12 mouse cellular contexts compared by ENCODE assay signal in genomic region chr2:179148194-179148593, GRCm38 (mm10).
"Had no signal": no experiment of that assay in that cellular context is flagged by ENCODE, and none has a peak within 500 bp of the region (broad histone marks: within the 10 kb centered on the region; RNA-seq: fewer than 3 reads in every experiment).

No protein-coding gene starts in this region.

- DNase-seq: kidney, adult 2 months; kidney, postnatal 14 days; liver; liver, embryonic 13.5 days; liver, postnatal 0 days; thymus, adult 2 months; thymus, postnatal 25 days had no signal

- H3K9ac ChIP-seq: intestine, embryonic 15.5 days; kidney, embryonic 15.5 days; limb, embryonic 12.5 days; liver, embryonic 13.5 days; liver, postnatal 0 days; neural tube, embryonic 13.5 days; stomach, embryonic 15.5 days had no signal

- H3K4me2 ChIP-seq: intestine, embryonic 15.5 days; kidney, embryonic 15.5 days; limb, embryonic 12.5 days; liver, embryonic 13.5 days; neural tube, embryonic 13.5 days; stomach, embryonic 15.5 days had no signal

- H3K9me3 ChIP-seq: intestine, embryonic 15.5 days; kidney, embryonic 15.5 days; limb, embryonic 12.5 days; neural tube, embryonic 13.5 days; stomach, embryonic 15.5 days had no signal

- H3K4me1 ChIP-seq: intestine, embryonic 15.5 days; liver, embryonic 13.5 days; stomach, embryonic 15.5 days had no signal

- ATAC-seq: intestine, embryonic 15.5 days; liver, postnatal 0 days had no signal

- H3K27ac ChIP-seq: intestine, embryonic 15.5 days; kidney, embryonic 15.5 days; limb, embryonic 12.5 days; liver, embryonic 13.5 days; neural tube, embryonic 13.5 days; stomach, embryonic 15.5 days had no signal

- H3K27me3 ChIP-seq: intestine, embryonic 15.5 days; kidney, embryonic 15.5 days; limb, embryonic 12.5 days; liver, embryonic 13.5 days; neural tube, embryonic 13.5 days; stomach, embryonic 15.5 days had no signal

- H3K36me3 ChIP-seq: intestine, embryonic 15.5 days; kidney, embryonic 15.5 days; limb, embryonic 12.5 days; liver, embryonic 13.5 days; neural tube, embryonic 13.5 days; stomach, embryonic 15.5 days had no signal

- H3K4me3 ChIP-seq: intestine, embryonic 15.5 days; kidney, embryonic 15.5 days; limb, embryonic 12.5 days; liver, embryonic 13.5 days; neural tube, embryonic 13.5 days; stomach, embryonic 15.5 days had no signal
